Comparison of ENCODE assay signal across 10 mouse cellular contexts in the genomic region with DNA sequence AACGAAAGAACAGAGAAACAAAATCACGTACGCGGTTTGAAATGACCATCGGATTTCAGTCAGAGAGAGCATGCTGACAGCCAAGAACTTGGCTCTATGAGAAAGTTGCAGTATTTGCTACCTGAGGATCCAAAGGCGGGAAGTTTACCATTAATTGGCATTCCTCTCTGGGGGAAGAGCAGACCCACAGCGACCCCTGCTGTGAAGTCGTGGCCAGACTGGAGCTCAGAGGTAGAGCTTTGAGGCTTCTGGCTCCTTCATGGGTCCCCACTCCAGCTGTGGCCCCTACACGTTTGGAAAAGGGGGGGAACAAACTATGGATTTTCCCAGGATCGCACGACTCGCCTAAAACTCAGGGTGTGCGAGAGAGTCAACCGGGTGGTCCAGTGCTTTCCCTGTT. TPM values are rescaled to one million over a fixed set of nuclear protein-coding genes. Genes with fewer than 3 reads are reported as not detected.
DNase-seq lines count a peak whose midpoint lies in the region; ATAC-seq and TF ChIP-seq lines count a peak whose summit lies in the region.
"Had no signal": no experiment of that assay in that cellular context is flagged by ENCODE, and none has a peak within 500 bp of the region (broad histone marks: within the 10 kb centered on the region; RNA-seq: fewer than 3 reads in every experiment).

No protein-coding gene starts in this region.

- WGBS in hindbrain, postnatal 0 days: 44% methylated on average over 14 of the region's 14 CpGs
- WGBS in hindbrain, embryonic 10.5 days: 43% methylated on average over 14 of the region's 14 CpGs

- DNase-seq in hindbrain, postnatal 0 days (ENCODE audit: low spot score): peak; percentile 9
- no peak for DNase-seq in hindbrain, embryonic 10.5 days (ENCODE audit: low spot score)
- DNase-seq in CD4-positive, CD25-positive, alpha-beta regulatory T cell, adult 2 months (ENCODE audit: low read depth, low spot score): peak; percentile 81
- peak; percentile 6 for DNase-seq in brain, adult 2 months (ENCODE audit: low read depth, low spot score)
- DNase-seq in gastrocnemius, postnatal 4 days (ENCODE audit: low spot score in 2 of 2): no peak
- DNase-seq in gastrocnemius, postnatal 25 days: no peak
- DNase-seq in layer of hippocampus, adult 11-12 months (ENCODE audit: low spot score): no peak
- DNase-seq: adrenal gland, postnatal 25 days had no signal

- TF ChIP-seq CTCF in hindbrain, postnatal 0 days (IDR thresholded peaks at IDR 0.05; ENCODE audit: low read depth): peak; percentile 41

- no peaks in the 10 kb centered on the region for H3K9me3 ChIP-seq in hindbrain, postnatal 0 days (ENCODE audit: low read length)
- no peaks in the 10 kb centered on the region for H3K9me3 ChIP-seq in hindbrain, embryonic 10.5 days

- H3K27ac ChIP-seq in hindbrain, postnatal 0 days: no peak overlapping the region
- no peak overlapping the region for H3K27ac ChIP-seq in hindbrain, embryonic 10.5 days

- H3K27me3 ChIP-seq in hindbrain, postnatal 0 days (ENCODE audit: insufficient read depth, low read length): no peaks in the 10 kb centered on the region
- H3K27me3 ChIP-seq in hindbrain, embryonic 10.5 days (ENCODE audit: insufficient read depth, poor library complexity, severe bottlenecking): no peaks in the 10 kb centered on the region; the same call in 1 of the 2 replicates

- no peaks in the 10 kb centered on the region for H3K4me1 ChIP-seq in hindbrain, postnatal 0 days (ENCODE audit: insufficient read depth, low read length)
- no peaks in the 10 kb centered on the region for H3K4me1 ChIP-seq in hindbrain, embryonic 10.5 days (replicated peaks)

- no peak overlapping the region for H3K9ac ChIP-seq in hindbrain, postnatal 0 days (replicated peaks; ENCODE audit: low read length)

- no peak overlapping the region for H3K4me3 ChIP-seq in hindbrain, postnatal 0 days (ENCODE audit: low read length)
- H3K4me3 ChIP-seq in hindbrain, embryonic 10.5 days: no peak overlapping the region

- ATAC-seq in hindbrain, postnatal 0 days: no peak
- 0 out of 2 replicates have a peak, but pooled peaks have one; percentile 57 for ATAC-seq in megakaryocyte-erythroid progenitor cell, adult 5-6 weeks (replicated peaks; ENCODE audit: low FRiP score, low TSS enrichment, poor library complexity, severe bottlenecking)

- H3K36me3 ChIP-seq in hindbrain, postnatal 0 days (ENCODE audit: insufficient read depth, low read length): no peaks in the 10 kb centered on the region
- no peaks in the 10 kb centered on the region for H3K36me3 ChIP-seq in hindbrain, embryonic 10.5 days

- peak overlapping the region; percentile 8; the same call in 1 of the 2 replicates for H3K4me2 ChIP-seq in hindbrain, postnatal 0 days (ENCODE audit: low read depth, low read length)

RNA-seq across cellular contexts. Expression of a gene that starts 3.1 kb away (rescaled TPM):
- not detected in 2 replicates for total RNA-seq in hindbrain, postnatal 0 days (2014; rRNA removed)
- not detected in 2 replicates for polyA plus RNA-seq in hindbrain, postnatal 0 days (2015; fragmentation: Nextera tagmentation; extraction: Ambion mirVana)
- not detected in 2 replicates for polyA plus RNA-seq in hindbrain, embryonic 10.5 days (2016; fragmentation: Nextera tagmentation; extraction: Ambion mirVana)
- not detected in 2 replicates for total RNA-seq in megakaryocyte-erythroid progenitor cell, adult 5-6 weeks (2014; fragmentation: Nextera tagmentation)
- not detected in 2 replicates for total RNA-seq in megakaryocyte-erythroid progenitor cell, adult 5-6 weeks (2017)
- not detected for total RNA-seq in gastrocnemius, postnatal 4 days (2021)
- not detected for total RNA-seq in gastrocnemius, postnatal 25 days (2021)
- total RNA-seq: adrenal gland, postnatal 25 days; heart, postnatal 14 days had no signal

RNA-seq across cellular contexts. Expression of a gene that starts 13.4 kb away (rescaled TPM):
- not detected in 2 replicates for total RNA-seq in hindbrain, postnatal 0 days (2014; rRNA removed)
- 0.15 TPM in 1 of 2 replicates, not detected in the other for polyA plus RNA-seq in hindbrain, postnatal 0 days (2015; fragmentation: Nextera tagmentation; extraction: Ambion mirVana)
- 0.12 and 0.14 TPM in 2 replicates for polyA plus RNA-seq in hindbrain, embryonic 10.5 days (2016; fragmentation: Nextera tagmentation; extraction: Ambion mirVana)
- 0.57 TPM in 1 of 2 replicates, not detected in the other for total RNA-seq in megakaryocyte-erythroid progenitor cell, adult 5-6 weeks (2014; fragmentation: Nextera tagmentation)
- 3.7 and 4.2 TPM in 2 replicates for total RNA-seq in megakaryocyte-erythroid progenitor cell, adult 5-6 weeks (2017)
- not detected for total RNA-seq in gastrocnemius, postnatal 4 days (2021)
- total RNA-seq in gastrocnemius, postnatal 25 days (2021): not detected
- total RNA-seq: adrenal gland, postnatal 25 days; heart, postnatal 14 days had no signal

RNA-seq across cellular contexts. Expression of a gene that starts 50.7 kb away (rescaled TPM):
- total RNA-seq in hindbrain, postnatal 0 days (2014; rRNA removed): not detected in 2 replicates
- not detected in 2 replicates for polyA plus RNA-seq in hindbrain, postnatal 0 days (2015; fragmentation: Nextera tagmentation; extraction: Ambion mirVana)
- polyA plus RNA-seq in hindbrain, embryonic 10.5 days (2016; fragmentation: Nextera tagmentation; extraction: Ambion mirVana): not detected in 2 replicates
- total RNA-seq in megakaryocyte-erythroid progenitor cell, adult 5-6 weeks (2014; fragmentation: Nextera tagmentation): not detected in 2 replicates
- not detected in 2 replicates for total RNA-seq in megakaryocyte-erythroid progenitor cell, adult 5-6 weeks (2017)
- total RNA-seq in gastrocnemius, postnatal 4 days (2021): not detected
- not detected for total RNA-seq in gastrocnemius, postnatal 25 days (2021)
- total RNA-seq: adrenal gland, postnatal 25 days; heart, postnatal 14 days had no signal

Comparison
In these comparisons a context has a peak if more than half of its experiments do, and no peak if none do; other contexts are left out.
1. DNase-seq: peak in hindbrain, postnatal 0 days (single experiment), CD4-positive, CD25-positive, alpha-beta regulatory T cell, adult 2 months (single experiment) and brain, adult 2 months (single experiment); none in hindbrain, embryonic 10.5 days (single experiment), gastrocnemius, postnatal 4 days (0 of 2), gastrocnemius, postnatal 25 days (single experiment) and layer of hippocampus, adult 11-12 months (single experiment).